Mouse (Mus musculus): ENCODE data around the gene Spindoc.
"Not testable (repeated sequence)": the region's sequence is repeated elsewhere in the genome, so short reads cannot be mapped to it uniquely, and the experiment has no call there.

- not testable (repeated sequence) for TF ChIP-seq POLR2A (IDR thresholded peaks at IDR 0.05; ENCODE audit: low read depth, low read length); CHD1 (IDR thresholded peaks at IDR 0.05; ENCODE audit: low read depth, low read length); CTCF (conservative IDR thresholded peaks at IDR 0.05 in 1 of 2, IDR thresholded peaks at IDR 0.05 in 1 of 2; ENCODE audit: low read depth in 2 of 2, low read length in 2 of 2); TCF12 (IDR thresholded peaks at IDR 0.05; ENCODE audit: low read depth, low read length)
Measured at GRCm38 (mm10) chr19:7398898-7399297, 16.1 kb upstream of the Spindoc start.

Measured in CH12.LX (cell line).